Mouse (Mus musculus): ENCODE data around the gene Arhgap36. TPM values are rescaled to one million over a fixed set of nuclear protein-coding genes. Genes with fewer than 3 reads are reported as not detected.

The Arhgap36 gene
- 1 to 10 TPM in 1 of 2 experiments, under 1 TPM in 1; 0.79 to 1.9 TPM for total RNA-seq (2021)

DNA sequence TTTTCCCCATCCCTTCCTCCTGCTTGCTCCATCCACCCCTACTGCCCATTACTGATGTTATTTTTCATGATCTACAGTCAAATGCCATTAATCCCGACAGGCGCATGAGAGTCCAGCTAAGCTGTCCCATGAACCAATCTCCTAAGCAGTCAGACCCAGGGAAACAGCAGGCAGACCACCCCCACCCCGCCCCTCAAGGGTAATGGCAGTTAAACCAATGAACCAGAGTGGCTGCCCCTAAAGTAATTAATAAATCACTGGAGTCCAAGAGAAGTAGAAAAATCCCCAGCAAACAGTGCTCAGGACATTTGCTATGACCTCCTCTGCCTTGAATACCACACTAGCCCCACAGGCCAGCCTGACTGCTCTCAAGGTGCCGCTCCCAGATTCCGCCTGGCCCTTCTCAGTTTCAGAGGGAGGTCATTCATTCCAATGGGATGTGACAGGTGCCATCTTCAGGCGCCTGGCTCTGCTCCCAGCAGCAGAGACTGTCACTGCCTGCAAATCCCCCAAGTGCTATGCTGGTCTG lies at the start of gene Arhgap36:
Gene Arhgap36, plus strand, starts transcription at position 504 of the 529 bp plus-strand sequence.
- intact Hi-C loops (cut with DNase I) = no loop called here

GRCm38 (mm10) chrX:49457781-49458180 lies 6.0 kb upstream of the Arhgap36 start:
- intact Hi-C loops (cut with DNase I) = no loop called here
- no peak for DNase-seq

More for the DNA sequence above, at the start of gene Arhgap36:
- DNase-seq = no peak

- DNase-seq = no peak
- intact Hi-C loops (cut with DNase I) = no loop called here
Measured at GRCm38 (mm10) chrX:49470287-49471054, 6.7 kb downstream of the Arhgap36 start.

- intact Hi-C loops (cut with DNase I) = no loop called here
Measured at GRCm38 (mm10) chrX:49479968-49480809, 16.4 kb downstream of the Arhgap36 start.

DNA sequence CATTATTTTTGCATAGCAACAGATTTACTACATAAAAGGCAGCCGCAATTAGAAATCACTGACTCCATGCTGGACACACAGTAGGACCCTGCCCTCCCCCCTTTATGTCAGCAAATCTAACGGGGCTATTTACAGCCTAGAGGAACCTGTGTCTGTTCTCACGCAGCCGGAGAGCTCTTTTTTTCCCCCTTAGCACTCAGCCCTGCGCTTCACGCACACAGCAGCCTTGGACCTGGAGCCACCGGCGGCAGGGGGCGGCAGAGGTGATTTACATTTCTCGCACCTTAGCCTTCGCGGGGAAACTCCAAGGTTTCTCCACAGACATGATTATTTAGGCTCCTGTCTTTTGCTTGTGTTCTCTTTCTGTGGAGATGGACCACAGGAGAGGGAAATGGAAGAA lies 17.1 kb downstream of the Arhgap36 start:
- DNase-seq = no peak
- intact Hi-C loops (cut with DNase I) = no loop called here

More at GRCm38 (mm10) chrX:49479968-49480809, 16.4 kb downstream of the Arhgap36 start:
- no peak for DNase-seq

GRCm38 (mm10) chrX:49489141-49489540 lies 25.4 kb downstream of the Arhgap36 start:
- DNase-seq = no peak

DNA sequence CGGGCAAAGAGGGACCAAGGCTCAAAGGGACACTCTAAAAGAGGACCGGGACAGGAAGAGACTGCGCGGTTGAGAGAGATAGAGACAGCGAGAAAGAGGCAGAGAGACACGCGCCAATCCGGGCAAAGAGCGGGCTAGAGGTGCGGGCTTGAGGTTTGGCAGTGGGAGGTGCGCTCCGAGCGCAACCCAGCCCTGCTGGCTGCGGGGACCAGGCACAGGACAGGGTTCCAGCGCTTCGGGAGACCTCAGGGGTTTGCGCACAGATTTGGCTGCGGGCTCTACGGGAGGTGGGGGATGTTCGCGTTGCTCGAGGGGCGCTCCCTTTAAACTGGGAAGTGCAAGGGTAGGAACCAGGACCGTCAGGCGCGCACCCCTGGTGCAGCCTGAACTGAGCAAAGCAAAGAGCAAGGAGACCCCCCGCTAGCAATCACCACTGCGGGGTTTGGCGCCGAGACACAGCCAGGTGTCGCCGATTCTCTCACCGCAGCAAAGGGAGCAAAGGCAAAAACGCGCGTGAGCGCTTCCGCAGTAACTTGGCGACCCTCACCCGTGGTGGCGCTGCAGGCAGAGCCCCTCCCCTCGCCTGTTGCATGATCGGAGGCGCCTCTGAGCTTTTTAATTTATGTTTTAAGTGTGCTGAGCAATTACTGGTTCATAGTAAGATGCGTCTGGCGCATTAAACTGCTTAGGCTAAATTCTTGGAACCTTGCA lies 30.1 kb downstream of the Arhgap36 start:
- no peak for DNase-seq
- intact Hi-C loops (cut with DNase I) = no loop called here

More at GRCm38 (mm10) chrX:49489141-49489540, 25.4 kb downstream of the Arhgap36 start:
- intact Hi-C loops (cut with DNase I) = no loop called here

Other genes with a start within 250 kb of the Arhgap36 start
- 10 to 100 TPM; 10.4 to 12.8 TPM for gene Enox2, start 175.7 kb upstream of the Arhgap36 start, total RNA-seq (2021)
- not detected for gene Olfr1320, start 208.4 kb downstream of the Arhgap36 start, total RNA-seq (2021)

All from heart, postnatal 10 days (tissue).